Mouse (Mus musculus) splenic B cell, adult 2 months (primary cell): Measurements from ENCODE around the gene Slc37a1.
"Not testable (repeated sequence)": the region's sequence is repeated elsewhere in the genome, so short reads cannot be mapped to it uniquely, and the experiment has no call there.

ENCODE experiments used
- DNase-seq: peaks from one replicate; pipeline ENCODE4 v3.0.0-alpha.2; 2011; ENCODE audit warnings: low read depth, low spot score
- H3K27me3 ChIP-seq: 2 replicates; pipeline ENCODE4 v1.6.1; 2012; ENCODE audit warnings: mild to moderate bottlenecking, low read length, moderate library complexity, mixed read lengths; ENCODE audit not compliant: control insufficient read depth, poor library complexity, insufficient read depth, severe bottlenecking
- H3K36me3 ChIP-seq: 2 replicates; pipeline ENCODE4 v1.6.1; 2012; ENCODE audit warnings: mild to moderate bottlenecking, low read length, moderate library complexity, mixed read lengths; ENCODE audit not compliant: control insufficient read depth, poor library complexity, insufficient read depth, severe bottlenecking

The Slc37a1 gene

DNA sequence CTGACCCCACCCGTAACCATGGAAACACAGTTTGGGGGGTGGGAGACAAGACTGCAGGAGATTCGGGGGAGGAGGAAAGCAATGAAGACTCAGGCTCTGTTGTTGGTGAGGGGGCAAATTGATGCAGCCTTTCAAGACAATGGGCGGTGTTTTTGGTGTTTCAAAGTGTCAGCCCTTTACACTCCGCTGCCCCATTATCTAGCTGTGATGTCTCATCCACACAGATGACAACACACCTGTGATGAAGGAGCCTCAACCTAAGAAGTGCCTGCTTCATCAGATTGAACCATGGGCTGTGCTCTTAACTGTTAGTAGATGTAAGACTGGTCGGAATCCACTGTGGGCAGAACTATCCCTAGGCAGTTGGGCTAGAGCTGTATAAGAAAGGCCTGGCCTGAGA lies 22.8 kb upstream of the Slc37a1 start:
- Histone ChIP-seq H3K27me3 (no peaks in the 10 kb centered on the region), H3K36me3 (no peaks in the 10 kb centered on the region)
- DNase-seq: peak; percentile 33

DNA sequence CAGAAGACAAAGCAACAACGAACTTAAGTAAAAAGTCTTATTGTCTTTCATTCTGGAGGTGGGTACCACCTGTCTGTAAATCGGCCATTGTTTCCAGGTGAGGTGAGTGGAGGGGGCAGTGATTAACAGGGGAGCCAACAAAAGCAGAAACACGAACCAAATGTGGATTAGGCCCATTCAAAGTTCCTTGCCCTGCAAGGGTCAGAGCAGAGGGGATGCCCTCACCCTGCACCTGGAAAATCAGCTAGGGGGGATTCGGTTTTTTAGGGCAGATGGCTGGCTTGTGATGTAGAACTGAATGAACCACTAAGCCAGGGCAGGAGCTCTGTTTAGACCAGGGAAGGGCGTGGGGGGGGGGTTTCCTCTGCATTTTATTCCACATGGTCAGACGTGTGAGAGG lies 22.2 kb upstream of the Slc37a1 start:
- no peaks in the 10 kb centered on the region for H3K27me3 ChIP-seq
- DNase-seq: no peak
- H3K36me3 ChIP-seq: no peaks in the 10 kb centered on the region

DNA sequence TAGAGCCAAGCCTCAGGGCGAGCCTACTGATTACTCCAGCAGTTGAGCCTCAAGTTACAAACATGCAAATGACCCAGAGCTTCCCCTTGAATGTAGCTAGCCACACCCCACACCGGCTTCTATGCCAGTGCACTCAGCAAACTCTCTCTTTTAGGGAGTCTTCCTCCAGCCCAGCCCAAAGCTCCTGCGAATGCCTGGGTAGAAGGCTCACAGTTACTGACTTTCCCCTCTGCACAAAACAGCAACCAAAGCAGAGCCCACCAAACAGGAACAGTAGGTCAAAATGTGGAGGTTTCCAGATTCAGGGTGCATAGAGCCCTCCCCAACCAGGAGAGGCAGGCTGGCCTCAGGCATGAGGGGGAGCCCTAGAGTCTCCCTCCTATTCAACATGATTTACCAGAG lies 21.4 kb upstream of the Slc37a1 start:
- DNase-seq: peak; percentile 63
- Histone ChIP-seq H3K36me3 (no peaks in the 10 kb centered on the region), H3K27me3 (no peaks in the 10 kb centered on the region)

DNA sequence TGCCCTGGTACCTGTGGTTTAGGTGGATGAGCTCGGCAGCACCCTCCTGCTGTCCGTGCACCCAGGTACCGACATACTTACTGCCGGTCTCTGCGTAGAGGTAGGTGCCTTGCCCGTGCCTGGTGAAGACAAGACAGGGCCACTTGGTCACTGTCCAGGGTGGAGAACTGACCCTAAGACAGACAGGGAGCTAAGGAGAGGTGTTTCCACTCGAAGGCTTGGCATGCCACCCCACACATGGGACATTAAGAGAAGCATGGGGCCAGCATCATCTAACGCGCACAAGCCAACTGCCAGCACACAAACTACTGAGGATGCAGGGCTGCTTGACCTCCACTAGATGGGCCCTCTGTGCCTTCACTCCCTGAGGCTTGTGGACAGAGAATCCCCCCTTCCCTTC lies 20.8 kb upstream of the Slc37a1 start:
- DNase-seq: no peak
- no peaks in the 10 kb centered on the region for H3K27me3 ChIP-seq

DNA sequence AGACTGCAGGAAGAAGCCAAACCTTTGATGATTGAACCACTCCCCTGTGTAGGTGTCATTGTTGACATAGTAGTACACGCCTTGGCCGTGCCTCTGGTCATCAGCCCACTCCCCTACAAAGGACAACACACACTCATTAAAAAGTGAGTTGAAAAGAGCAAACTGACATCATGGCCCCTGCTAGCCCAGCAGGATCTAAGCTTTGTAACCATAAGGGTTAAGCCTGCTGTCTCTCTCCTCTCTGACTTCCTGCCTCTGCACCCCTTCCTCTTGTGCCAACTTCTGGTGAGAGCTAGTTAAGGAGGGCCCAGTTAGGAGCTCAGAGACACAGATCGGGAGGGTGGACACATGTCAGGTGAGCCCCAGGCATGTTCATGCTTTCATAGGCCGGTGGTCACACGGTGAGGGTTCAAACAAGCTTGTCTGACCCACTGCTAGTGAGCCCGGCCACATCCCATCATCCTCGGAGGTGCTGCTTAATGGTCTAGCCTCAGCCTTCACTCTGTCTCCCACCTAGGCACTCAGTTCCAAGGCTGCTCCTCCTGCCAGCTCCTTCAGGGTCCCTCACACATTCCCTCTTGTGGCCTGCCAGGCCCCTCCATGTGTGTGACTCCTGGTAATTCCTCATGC lies 20.2 kb upstream of the Slc37a1 start:
- Histone ChIP-seq H3K36me3 (no peaks in the 10 kb centered on the region), H3K27me3 (no peaks in the 10 kb centered on the region)
- DNase-seq: no peak

More for the DNA sequence above, 20.8 kb upstream of the Slc37a1 start:
- H3K36me3 ChIP-seq: no peaks in the 10 kb centered on the region

DNA sequence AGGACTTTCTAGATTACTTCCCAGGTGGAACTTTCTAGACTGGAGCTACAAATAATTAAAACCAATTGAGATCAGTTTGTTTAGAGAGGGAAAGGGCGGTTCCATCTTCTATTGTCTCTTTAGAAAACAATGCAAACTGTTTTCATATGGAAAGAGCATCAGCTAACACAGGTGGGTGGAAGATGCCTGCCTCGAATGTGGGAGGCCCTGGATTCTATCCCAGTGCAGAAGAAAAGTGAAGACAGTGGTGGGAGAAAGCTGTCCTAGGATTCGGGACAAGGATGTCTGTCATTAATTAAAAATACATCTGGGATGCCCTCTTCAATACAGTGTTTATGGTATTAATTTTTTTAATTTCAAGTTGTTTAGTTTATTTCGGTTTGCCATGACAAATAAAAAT lies 19.5 kb upstream of the Slc37a1 start:
- Histone ChIP-seq H3K27me3 (no peaks in the 10 kb centered on the region), H3K36me3 (no peaks in the 10 kb centered on the region)
- DNase-seq: no peak

DNA sequence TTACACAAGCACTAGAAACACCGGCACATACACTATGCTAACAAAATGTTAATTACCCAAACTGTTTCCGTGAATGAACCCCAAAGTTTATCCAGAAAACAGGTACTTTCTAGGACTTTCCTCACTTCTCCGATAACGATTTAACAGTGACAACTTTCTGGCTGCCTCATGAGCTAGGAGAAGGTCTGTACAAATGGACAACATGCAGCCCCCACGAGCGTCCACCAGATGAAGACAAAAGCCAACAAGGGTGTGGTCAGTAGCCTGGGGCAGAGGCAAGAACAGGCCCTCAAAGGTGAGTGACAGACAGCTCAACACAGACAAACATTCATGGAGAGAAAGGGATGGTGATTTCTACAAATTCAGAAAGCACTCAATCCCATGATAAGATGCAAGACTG lies 19.0 kb upstream of the Slc37a1 start:
- Histone ChIP-seq H3K36me3 (no peaks in the 10 kb centered on the region), H3K27me3 (no peaks in the 10 kb centered on the region)
- DNase-seq: no peak

DNA sequence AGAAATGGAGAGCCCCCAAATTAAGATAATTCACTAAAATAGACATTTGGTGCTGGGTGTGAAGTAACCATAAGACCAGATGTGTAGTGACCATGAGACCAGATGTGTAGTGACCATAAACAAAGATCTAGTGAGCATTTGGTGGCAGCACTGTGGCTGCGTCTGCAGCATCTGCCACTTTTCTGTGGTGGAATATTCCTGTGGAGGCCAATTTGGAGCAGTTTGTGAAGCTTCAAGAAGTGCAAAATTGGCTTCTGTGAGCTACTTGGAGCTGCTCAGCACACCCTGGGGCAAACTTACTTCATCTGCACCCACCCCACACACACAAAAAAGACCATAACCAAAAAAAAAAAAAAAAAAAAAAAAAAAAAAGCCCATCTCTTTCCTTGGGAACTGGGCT lies 18.6 kb upstream of the Slc37a1 start:
- Histone ChIP-seq H3K36me3 (no peaks in the 10 kb centered on the region), H3K27me3 (no peaks in the 10 kb centered on the region)
- DNase-seq: no peak

DNA sequence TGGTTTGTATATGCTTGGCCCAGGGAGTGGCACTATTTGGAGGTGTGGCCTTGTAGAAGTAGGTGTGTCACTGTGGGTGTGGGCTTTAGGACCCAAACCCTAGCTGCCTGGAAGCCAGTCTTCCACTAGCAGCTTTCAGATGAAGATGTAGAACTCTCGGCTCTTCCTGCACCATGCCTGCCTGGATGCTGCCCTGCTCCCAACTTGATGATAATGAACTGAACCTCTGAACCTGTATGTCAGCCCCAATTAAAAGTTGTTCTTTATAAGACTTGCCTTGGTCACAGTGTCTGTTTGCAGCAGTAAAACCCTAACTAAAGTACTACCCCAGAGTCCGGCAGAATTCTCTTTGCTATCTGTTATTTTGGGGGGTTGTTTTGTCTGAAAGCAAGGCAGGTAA lies 16.8 kb upstream of the Slc37a1 start:
- DNase-seq: no peak
- no peaks in the 10 kb centered on the region for H3K36me3 ChIP-seq
- H3K27me3 ChIP-seq: no peaks in the 10 kb centered on the region

DNA sequence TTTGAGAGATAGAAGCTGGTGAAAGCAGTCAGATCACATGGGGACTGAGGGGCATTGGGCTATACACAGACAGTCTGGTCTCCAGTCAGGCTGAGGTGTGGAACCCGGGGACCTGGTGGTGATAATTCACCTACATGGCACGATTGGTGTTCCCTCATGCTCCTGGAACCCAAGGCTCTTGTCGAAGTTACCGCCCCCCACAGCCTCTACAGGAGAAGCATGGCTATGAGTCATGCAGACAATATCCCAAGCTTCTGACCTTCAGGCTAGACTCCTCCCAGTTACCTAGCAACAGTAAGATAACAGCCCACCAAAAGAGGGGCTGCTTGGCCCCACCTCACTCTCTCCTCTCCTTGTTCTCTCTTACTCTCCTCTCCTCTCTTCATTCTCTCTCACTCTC lies 16.3 kb upstream of the Slc37a1 start:
- Histone ChIP-seq H3K36me3 (no peaks in the 10 kb centered on the region), H3K27me3 (no peaks in the 10 kb centered on the region)
- DNase-seq: no peak

DNA sequence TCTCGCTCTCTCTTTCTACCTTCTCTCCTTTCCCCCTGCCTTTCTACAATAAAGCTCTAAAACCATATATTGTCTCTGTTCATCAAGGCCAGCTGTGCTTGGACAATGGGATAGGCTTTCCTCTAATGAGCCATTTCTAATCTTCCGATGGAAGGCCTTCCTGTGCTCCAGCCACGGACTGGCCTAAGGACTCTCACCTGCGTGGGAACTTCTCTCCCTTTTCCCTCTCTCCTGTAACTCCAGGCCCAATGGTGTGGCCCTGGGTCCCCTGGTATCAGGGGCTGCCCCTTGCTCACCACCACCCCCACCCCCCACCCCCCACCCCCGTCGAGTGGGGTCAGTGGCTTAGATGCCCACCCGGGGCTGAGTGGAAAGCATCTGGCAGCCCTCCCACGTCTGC lies 15.9 kb upstream of the Slc37a1 start:
- H3K36me3 ChIP-seq, DNase-seq, H3K27me3 ChIP-seq: not testable (repeated sequence)

DNA sequence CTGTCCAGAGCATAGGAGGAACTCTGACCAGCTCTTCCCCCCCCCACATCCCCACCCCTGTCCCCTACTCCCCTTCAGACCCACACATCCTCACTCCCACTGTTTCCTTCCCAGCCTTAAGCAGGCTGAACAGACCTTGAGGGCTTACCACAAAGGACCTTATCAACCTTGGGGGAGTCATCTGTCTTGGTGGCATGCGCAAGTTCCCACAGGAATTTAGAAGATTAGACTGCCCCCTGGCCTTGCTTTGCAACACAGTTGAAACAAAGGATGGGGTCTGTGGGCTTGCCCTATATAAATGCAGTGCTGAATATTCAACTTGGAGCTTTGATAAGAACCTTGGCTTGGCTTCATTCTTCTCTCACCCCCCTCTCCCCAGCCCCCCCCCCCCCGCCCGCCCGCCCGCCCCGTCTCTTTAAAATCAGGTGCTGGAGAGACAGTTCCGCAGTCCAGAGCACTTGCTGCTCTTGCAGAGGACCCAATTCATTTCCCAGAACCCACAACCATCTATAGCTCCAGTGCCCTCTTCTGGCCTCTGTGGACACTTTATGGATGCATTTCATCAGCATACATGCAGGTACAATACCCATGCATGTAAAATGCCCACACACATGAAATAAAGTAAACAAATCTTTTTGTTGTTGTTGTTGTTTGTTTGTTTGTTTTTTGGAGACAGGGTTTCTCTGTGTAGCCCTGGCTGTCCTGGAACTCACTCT lies 15.3 kb upstream of the Slc37a1 start:
- no peaks in the 10 kb centered on the region for H3K27me3 ChIP-seq
- DNase-seq: no peak
- H3K36me3 ChIP-seq: no peaks in the 10 kb centered on the region

DNA sequence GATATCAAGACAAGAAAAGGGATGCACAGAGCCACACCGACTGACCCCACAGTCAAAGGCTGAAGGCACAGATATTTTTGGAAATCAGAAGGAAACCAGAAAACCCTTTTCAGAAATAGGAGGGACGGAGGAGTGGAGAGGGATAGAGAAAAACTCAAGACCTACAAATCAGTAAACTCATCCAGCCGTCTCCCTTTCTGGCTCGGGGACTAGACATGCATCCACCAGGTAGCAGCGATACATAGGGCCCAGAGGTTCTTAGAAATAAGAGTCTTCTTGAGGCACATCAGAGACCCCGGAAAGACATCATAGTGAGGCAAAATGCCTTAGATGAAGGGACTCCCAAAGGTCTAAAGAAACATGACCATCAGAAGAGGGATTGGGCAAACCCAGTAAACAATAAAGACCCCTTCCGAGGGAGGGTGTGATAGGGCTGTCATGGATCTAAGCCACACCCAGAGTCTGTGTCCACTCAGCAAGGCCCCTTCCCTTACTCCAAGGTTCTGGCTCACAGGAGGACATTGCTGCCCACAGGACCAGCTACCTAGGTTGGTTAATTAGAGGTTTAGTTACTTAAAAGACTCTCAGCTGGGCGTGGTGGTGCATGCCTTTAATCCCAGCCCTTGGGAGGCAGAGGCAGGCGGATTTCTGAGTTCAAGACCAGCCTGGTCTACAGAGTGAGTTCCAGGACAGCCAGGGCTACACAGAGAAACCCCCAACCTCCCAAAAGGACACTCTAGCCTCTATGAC lies 14.0 kb upstream of the Slc37a1 start:
- no peaks in the 10 kb centered on the region for H3K27me3 ChIP-seq
- no peak for DNase-seq
- no peaks in the 10 kb centered on the region for H3K36me3 ChIP-seq

DNA sequence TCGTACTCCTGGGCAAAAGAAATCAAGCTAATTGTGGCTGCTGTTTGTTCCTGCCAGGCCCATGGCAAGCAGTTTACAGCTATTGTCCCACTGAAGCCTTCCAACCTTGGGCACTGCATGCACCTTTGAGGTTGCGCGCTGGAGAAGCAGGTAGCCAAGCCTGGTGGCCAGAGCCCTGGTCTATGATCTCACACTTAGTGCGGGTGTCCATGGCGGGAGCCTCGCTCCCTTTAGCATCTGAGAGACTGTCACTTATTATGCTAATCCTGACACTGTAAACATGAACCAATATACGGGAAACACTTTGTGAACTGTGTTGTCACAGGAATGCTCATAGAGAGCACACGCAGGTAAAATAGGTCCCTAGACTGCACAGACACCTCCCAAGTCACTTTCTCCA lies 13.0 kb upstream of the Slc37a1 start:
- no peaks in the 10 kb centered on the region for H3K36me3 ChIP-seq
- no peaks in the 10 kb centered on the region for H3K27me3 ChIP-seq
- DNase-seq: no peak

DNA sequence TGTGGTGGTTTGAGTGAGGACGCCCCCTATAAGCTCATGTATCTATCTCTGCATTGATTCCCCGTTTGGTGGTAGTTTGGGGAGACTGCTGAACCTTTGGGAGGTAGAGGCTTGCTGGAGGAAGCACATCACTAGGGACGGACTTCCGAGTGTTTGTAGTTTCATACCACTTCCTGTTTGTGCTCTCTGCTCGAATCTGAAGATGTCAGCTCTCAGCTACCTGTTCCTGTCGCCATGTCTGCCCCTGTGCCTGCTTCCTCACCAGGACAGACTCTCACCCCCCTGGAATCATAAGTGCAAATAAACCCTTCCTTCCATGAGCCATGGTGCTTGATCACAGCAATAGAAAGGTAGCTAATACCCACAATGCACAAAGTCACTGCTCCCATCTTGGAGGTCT lies 11.4 kb upstream of the Slc37a1 start:
- no peaks in the 10 kb centered on the region for H3K27me3 ChIP-seq
- DNase-seq: peak; percentile 29
- H3K36me3 ChIP-seq: no peaks in the 10 kb centered on the region
